Mouse (Mus musculus): ENCODE results near the gene Tmem136.

- TF ChIP-seq TBP (conservative IDR thresholded peaks at IDR 0.05; ENCODE audit: low read depth, low read length) (no peak), RCOR1 (conservative IDR thresholded peaks at IDR 0.05; ENCODE audit: low read depth, low read length) (no peak), MAFK (IDR thresholded peaks at IDR 0.05; ENCODE audit: insufficient replicate concordance, low read length) (no peak), CTCF (conservative IDR thresholded peaks at IDR 0.05 in 1 of 2, IDR thresholded peaks at IDR 0.05 in 1 of 2; ENCODE audit: low read depth in 2 of 2, low read length in 2 of 2) (no peak), POLR2A (IDR thresholded peaks at IDR 0.05; ENCODE audit: low read depth, low read length) (no peak)
Observed at GRCm38 (mm10) chr9:43104526-43104872, 11.9 kb downstream of the Tmem136 start.
